Mouse (Mus musculus) E14TG2a.4 (cell line): ENCODE measurements at regions not wholly inside any gene's neighbourhood (a gene's known extent, or its start where the extent isn't known, plus 50 kb on each side); places are given as distances from the start of the nearest gene placed in this dataset.

Source experiments
- CTCF ChIP-seq: conservative IDR thresholded peaks from 2 replicates; pipeline ENCODE4 v1.5.1; 2014; ENCODE audit warnings: low read length
- NANOG ChIP-seq: IDR thresholded peaks from 2 replicates; pipeline ENCODE4 v1.6.1; 2014; ENCODE audit warnings: borderline replicate concordance, low read length, mixed read lengths

DNA sequence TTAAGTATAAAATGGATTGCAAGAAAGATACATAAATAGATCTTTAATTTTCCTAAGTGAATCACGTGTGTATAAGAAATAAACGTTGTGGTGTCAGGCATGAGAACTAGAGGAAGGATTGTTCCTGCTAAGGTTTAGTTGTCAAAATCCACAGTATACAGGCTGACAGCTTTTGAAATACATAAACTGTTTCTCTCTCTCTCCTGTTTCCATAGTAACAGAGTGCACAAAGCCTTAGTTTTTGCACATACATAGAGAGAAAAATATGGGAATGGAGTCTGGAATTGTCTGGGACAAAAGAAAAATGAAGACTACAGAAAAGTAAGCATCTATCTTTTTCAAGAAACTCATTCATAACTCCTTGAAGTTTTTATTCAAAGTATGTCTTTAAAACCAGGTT is 848.3 kb downstream of the Nova1 start:
- TF ChIP-seq CTCF (no peak), NANOG (no peak)
